Mouse (Mus musculus): Measurements from ENCODE around the gene Zfc3h1. TPM values are rescaled to one million over a fixed set of nuclear protein-coding genes. Genes with fewer than 3 reads are reported as not detected.

Gene Zfc3h1
- polyA plus RNA-seq, 1 experiment from 2014 or later = 28.7 TPM

GRCm38 (mm10) chr10:115457368-115458021, 72.7 kb downstream of the Zfc3h1 start:
- H3K36me3 ChIP-seq = no peaks in the 10 kb centered on the region
- ATAC-seq (ENCODE audit: insufficient number of reproducible peaks, insufficient read depth, low FRiP score, low TSS enrichment, low read depth) = no peak

GRCm38 (mm10) chr10:115462646-115463045, 77.9 kb downstream of the Zfc3h1 start:
- no peak for ATAC-seq (ENCODE audit: insufficient number of reproducible peaks, insufficient read depth, low FRiP score, low TSS enrichment, low read depth)
- H3K4me3 ChIP-seq (replicated peaks) = no peak overlapping the region
- WGBS = 44% methylated on average over 5 of the region's 5 CpGs

More at GRCm38 (mm10) chr10:115457368-115458021, 72.7 kb downstream of the Zfc3h1 start:
- Histone ChIP-seq H3K27me3 (no peaks in the 10 kb centered on the region), H3K4me3 (replicated peaks) (no peak overlapping the region), H3K4me2 (no peak overlapping the region), H3K9me3 (no peaks in the 10 kb centered on the region), H3K9ac (replicated peaks) (no peak overlapping the region), H3K27ac (no peak overlapping the region), H3K4me1 (replicated peaks) (0 out of 2 replicates have a peak, but pooled peaks cover 3% of the 10 kb centered on the region)
- WGBS = 39% methylated on average over 6 of the region's 6 CpGs

GRCm38 (mm10) chr10:115465072-115465471, 80.3 kb downstream of the Zfc3h1 start:
- Histone ChIP-seq H3K27ac (no peak overlapping the region), H3K4me1 (replicated peaks) (no peaks in the 10 kb centered on the region), H3K27me3 (peaks cover 7% of the 10 kb centered on the region), H3K9me3 (0 out of 2 replicates have a peak, but pooled peaks cover 3% of the 10 kb centered on the region), H3K9ac (replicated peaks) (no peak overlapping the region), H3K4me3 (replicated peaks) (no peak overlapping the region), H3K4me2 (no peak overlapping the region), H3K36me3 (no peaks in the 10 kb centered on the region)
- WGBS = 83% methylated on average over 7 of the region's 7 CpGs
- no peak for ATAC-seq (ENCODE audit: insufficient number of reproducible peaks, insufficient read depth, low FRiP score, low TSS enrichment, low read depth)

More at GRCm38 (mm10) chr10:115462646-115463045, 77.9 kb downstream of the Zfc3h1 start:
- Histone ChIP-seq H3K27me3 (no peaks in the 10 kb centered on the region), H3K4me1 (replicated peaks) (no peaks in the 10 kb centered on the region), H3K4me2 (no peak overlapping the region), H3K36me3 (no peaks in the 10 kb centered on the region), H3K27ac (no peak overlapping the region), H3K9me3 (no peaks in the 10 kb centered on the region), H3K9ac (replicated peaks) (no peak overlapping the region)

GRCm38 (mm10) chr10:115465778-115466177, 81.0 kb downstream of the Zfc3h1 start:
- 0 out of 2 replicates have a peak, but pooled peaks cover 3% of the 10 kb centered on the region for H3K9me3 ChIP-seq
- no peak overlapping the region for H3K4me2 ChIP-seq
- WGBS = 60% methylated on average over 6 of the region's 6 CpGs
- no peak overlapping the region for H3K4me3 ChIP-seq (replicated peaks)
- H3K4me1 ChIP-seq (replicated peaks) = no peaks in the 10 kb centered on the region
- no peaks in the 10 kb centered on the region for H3K36me3 ChIP-seq
- no peak overlapping the region for H3K9ac ChIP-seq (replicated peaks)
- peaks cover 7% of the 10 kb centered on the region for H3K27me3 ChIP-seq
- no peak overlapping the region for H3K27ac ChIP-seq
- ATAC-seq (ENCODE audit: insufficient number of reproducible peaks, insufficient read depth, low FRiP score, low TSS enrichment, low read depth) = no peak

- no peak for ATAC-seq (ENCODE audit: insufficient number of reproducible peaks, insufficient read depth, low FRiP score, low TSS enrichment, low read depth)
- H3K27ac ChIP-seq = no peak overlapping the region
- 0 out of 2 replicates have a peak, but pooled peaks cover 3% of the 10 kb centered on the region for H3K9me3 ChIP-seq
- 87% methylated on average over 8 of the region's 8 CpGs for WGBS
- no peak overlapping the region for H3K4me2 ChIP-seq
- no peak overlapping the region for H3K4me3 ChIP-seq (replicated peaks)
- no peaks in the 10 kb centered on the region for H3K4me1 ChIP-seq (replicated peaks)
- H3K36me3 ChIP-seq = no peaks in the 10 kb centered on the region
- peaks cover 11% of the 10 kb centered on the region for H3K27me3 ChIP-seq
- H3K9ac ChIP-seq (replicated peaks) = no peak overlapping the region
Observed at GRCm38 (mm10) chr10:115467985-115468384, 83.2 kb downstream of the Zfc3h1 start.

- Histone ChIP-seq H3K4me3 (replicated peaks) (no peak overlapping the region), H3K9ac (replicated peaks) (no peak overlapping the region), H3K4me2 (no peak overlapping the region), H3K36me3 (no peaks in the 10 kb centered on the region), H3K27me3 (peaks cover 11% of the 10 kb centered on the region), H3K4me1 (replicated peaks) (no peaks in the 10 kb centered on the region), H3K27ac (no peak overlapping the region), H3K9me3 (0 out of 2 replicates have a peak, but pooled peaks cover 3% of the 10 kb centered on the region)
- 49% methylated on average over 7 of the region's 7 CpGs for WGBS
- no peak for ATAC-seq (ENCODE audit: insufficient number of reproducible peaks, insufficient read depth, low FRiP score, low TSS enrichment, low read depth)
Observed at GRCm38 (mm10) chr10:115468632-115469031, 83.9 kb downstream of the Zfc3h1 start.

- 24% methylated on average over 7 of the region's 7 CpGs for WGBS
- H3K4me2 ChIP-seq = no peak overlapping the region
Observed at GRCm38 (mm10) chr10:115469040-115469439, 84.3 kb downstream of the Zfc3h1 start.

GRCm38 (mm10) chr10:115470621-115471334, 86.0 kb downstream of the Zfc3h1 start:
- ATAC-seq (ENCODE audit: insufficient number of reproducible peaks, insufficient read depth, low FRiP score, low TSS enrichment, low read depth) = no peak
- Histone ChIP-seq H3K4me3 (replicated peaks) (peak overlapping the region; percentile 33), H3K27ac (no peak overlapping the region), H3K36me3 (no peaks in the 10 kb centered on the region), H3K4me2 (peak overlapping the region; percentile 48), H3K4me1 (replicated peaks) (no peaks in the 10 kb centered on the region), H3K9ac (replicated peaks) (no peak overlapping the region), H3K27me3 (peaks cover 15% of the 10 kb centered on the region), H3K9me3 (0 out of 2 replicates have a peak, but pooled peaks cover 3% of the 10 kb centered on the region)
- WGBS = 24% methylated on average over 17 of the region's 17 CpGs

More at GRCm38 (mm10) chr10:115469040-115469439, 84.3 kb downstream of the Zfc3h1 start:
- H3K9me3 ChIP-seq = 0 out of 2 replicates have a peak, but pooled peaks cover 3% of the 10 kb centered on the region
- ATAC-seq (ENCODE audit: insufficient number of reproducible peaks, insufficient read depth, low FRiP score, low TSS enrichment, low read depth) = no peak
- no peak overlapping the region for H3K27ac ChIP-seq
- no peak overlapping the region for H3K9ac ChIP-seq (replicated peaks)
- H3K36me3 ChIP-seq = no peaks in the 10 kb centered on the region
- H3K27me3 ChIP-seq = peaks cover 11% of the 10 kb centered on the region
- H3K4me1 ChIP-seq (replicated peaks) = no peaks in the 10 kb centered on the region
- H3K4me3 ChIP-seq (replicated peaks) = no peak overlapping the region

GRCm38 (mm10) chr10:115473213-115473961, 88.6 kb downstream of the Zfc3h1 start:
- no peak overlapping the region for H3K4me3 ChIP-seq (replicated peaks)
- WGBS = 76% methylated on average over 6 of the region's 6 CpGs
- H3K36me3 ChIP-seq = no peaks in the 10 kb centered on the region
- H3K4me1 ChIP-seq (replicated peaks) = peaks cover 2% of the 10 kb centered on the region
- H3K27ac ChIP-seq = no peak overlapping the region
- H3K4me2 ChIP-seq = no peak overlapping the region
- no peak overlapping the region for H3K9ac ChIP-seq (replicated peaks)
- peaks cover 15% of the 10 kb centered on the region for H3K27me3 ChIP-seq
- H3K9me3 ChIP-seq = 0 out of 2 replicates have a peak, but pooled peaks cover 3% of the 10 kb centered on the region
- ATAC-seq (ENCODE audit: insufficient number of reproducible peaks, insufficient read depth, low FRiP score, low TSS enrichment, low read depth) = no peak

- Histone ChIP-seq H3K9me3 (no peaks in the 10 kb centered on the region), H3K36me3 (no peaks in the 10 kb centered on the region), H3K27me3 (peaks cover 7% of the 10 kb centered on the region; the same call in 1 of the 2 replicates), H3K27ac (no peak overlapping the region), H3K9ac (replicated peaks) (no peak overlapping the region), H3K4me1 (replicated peaks) (peaks cover 9% of the 10 kb centered on the region), H3K4me2 (no peak overlapping the region), H3K4me3 (replicated peaks) (no peak overlapping the region)
- ATAC-seq (ENCODE audit: insufficient number of reproducible peaks, insufficient read depth, low FRiP score, low TSS enrichment, low read depth) = no peak
- 71% methylated on average over 7 of the region's 7 CpGs for WGBS
Observed at GRCm38 (mm10) chr10:115475000-115475550, 90.3 kb downstream of the Zfc3h1 start.
